Mouse (Mus musculus): ENCODE results near the gene Pex1.

GRCm38 (mm10) chr5:3648849-3649210 is 53.0 kb downstream of the Pex1 start:
- TF ChIP-seq CTCF (IDR thresholded peaks at IDR 0.05; ENCODE audit: insufficient read depth, low read length) = no peak
- no peak for TF ChIP-seq POLR2A (IDR thresholded peaks at IDR 0.05; ENCODE audit: borderline replicate concordance, extremely low read depth, low read depth, low read length)

All from lung, adult 2 months (tissue).